Mouse (Mus musculus): ENCODE data around the gene Fgd4. TPM values are rescaled to one million over a fixed set of nuclear protein-coding genes. Genes with fewer than 3 reads are reported as not detected.
"Not testable (repeated sequence)": the region's sequence is repeated elsewhere in the genome, so short reads cannot be mapped to it uniquely, and the experiment has no call there.

Gene Fgd4
- polyA plus RNA-seq, 1 experiment from 2014 or later, result 4.6 TPM

DNA sequence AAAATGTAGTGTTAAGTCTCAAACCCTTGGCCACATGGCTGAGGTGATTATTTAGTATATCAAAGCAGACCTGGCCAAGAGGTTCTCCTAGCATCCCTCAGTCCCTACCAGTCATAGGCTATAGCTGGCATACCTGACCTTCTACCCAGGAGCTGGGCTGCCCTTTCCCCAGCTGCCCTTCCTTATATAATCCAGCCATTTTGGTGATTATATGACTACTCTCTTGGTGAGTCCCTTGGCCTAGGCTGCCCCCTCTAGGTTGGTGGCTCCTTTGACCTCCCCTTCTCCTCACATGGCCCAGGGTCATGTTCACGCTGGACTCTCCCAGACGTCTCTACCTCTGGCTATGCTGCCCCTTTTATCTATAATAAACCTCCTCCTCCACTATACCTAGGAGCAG is 65.1 kb downstream of the Fgd4 start:
- no peak overlapping the region for H3K27ac ChIP-seq
- no peak overlapping the region for H3K4me3 ChIP-seq
- H3K4me1 ChIP-seq, result no peaks in the 10 kb centered on the region
- 70% methylated on average over 2 of the region's 2 CpGs for WGBS
- H3K36me3 ChIP-seq, result no peaks in the 10 kb centered on the region
- H3K4me2 ChIP-seq, result no peak overlapping the region
- no peak overlapping the region for H3K9ac ChIP-seq
- H3K9me3 ChIP-seq, result no peaks in the 10 kb centered on the region
- no peaks in the 10 kb centered on the region for H3K27me3 ChIP-seq
- ATAC-seq (ENCODE audit: insufficient number of reproducible peaks, insufficient read depth, low FRiP score, low TSS enrichment, low read depth), result no peak

DNA sequence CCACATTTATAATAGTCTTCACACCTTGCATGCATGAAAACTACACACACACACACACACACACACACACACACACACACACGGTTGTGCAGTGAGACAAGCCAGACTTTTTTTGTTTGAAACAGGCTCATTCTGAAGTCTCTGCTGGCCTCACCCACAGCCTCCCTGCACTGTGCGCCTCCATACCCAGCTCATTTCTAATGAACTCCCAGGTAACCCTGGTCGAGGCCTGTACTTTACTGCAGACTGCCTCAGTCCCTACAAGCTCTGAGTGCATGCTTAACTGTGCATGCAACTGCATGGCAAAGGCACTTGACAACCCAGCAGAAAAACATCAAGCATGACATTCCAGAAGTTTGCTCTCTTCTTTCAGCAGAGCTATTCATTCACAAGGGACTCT is 72.3 kb downstream of the Fgd4 start:
- no peak overlapping the region for H3K9ac ChIP-seq
- H3K36me3 ChIP-seq, result no peaks in the 10 kb centered on the region
- WGBS, result 74% methylated on average over 3 of the region's 3 CpGs
- no peak for ATAC-seq (ENCODE audit: insufficient number of reproducible peaks, insufficient read depth, low FRiP score, low TSS enrichment, low read depth)
- H3K4me1 ChIP-seq, result peaks cover 12% of the 10 kb centered on the region
- H3K27ac ChIP-seq, result no peak overlapping the region
- H3K4me3 ChIP-seq, result no peak overlapping the region
- no peaks in the 10 kb centered on the region for H3K27me3 ChIP-seq
- no peaks in the 10 kb centered on the region for H3K9me3 ChIP-seq
- H3K4me2 ChIP-seq, result no peak overlapping the region

DNA sequence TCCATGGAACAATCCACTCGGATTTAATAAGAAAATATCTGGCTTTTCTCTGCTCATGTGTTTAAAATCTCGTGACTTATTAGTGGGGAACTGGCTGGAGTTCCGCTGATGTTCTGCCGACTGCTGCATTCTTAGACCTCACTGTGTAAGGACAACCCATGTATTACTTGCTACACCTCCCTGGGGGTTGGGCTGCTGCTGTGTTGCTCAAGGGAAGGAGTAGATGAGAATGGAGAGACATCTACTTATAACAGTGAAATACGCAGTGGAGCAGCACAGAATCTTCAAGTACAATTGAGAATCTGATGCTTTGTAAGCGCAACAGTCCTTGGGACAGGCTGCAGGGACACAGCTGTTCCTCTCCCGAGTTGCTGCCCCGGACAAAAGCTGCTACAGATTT is 73.1 kb downstream of the Fgd4 start:
- H3K9me3 ChIP-seq, result no peaks in the 10 kb centered on the region
- H3K4me3 ChIP-seq, result no peak overlapping the region
- peaks cover 12% of the 10 kb centered on the region for H3K4me1 ChIP-seq
- H3K9ac ChIP-seq, result no peak overlapping the region
- H3K27me3 ChIP-seq, result no peaks in the 10 kb centered on the region
- H3K36me3 ChIP-seq, result no peaks in the 10 kb centered on the region
- H3K4me2 ChIP-seq, result peak overlapping the region; percentile 9; the same call in 1 of the 2 replicates
- WGBS, result 46% methylated on average over 8 of the region's 8 CpGs
- no peak for ATAC-seq (ENCODE audit: insufficient number of reproducible peaks, insufficient read depth, low FRiP score, low TSS enrichment, low read depth)
- 0 out of 2 replicates have a peak overlapping the region, but pooled peaks have one; percentile 23 for H3K27ac ChIP-seq

DNA sequence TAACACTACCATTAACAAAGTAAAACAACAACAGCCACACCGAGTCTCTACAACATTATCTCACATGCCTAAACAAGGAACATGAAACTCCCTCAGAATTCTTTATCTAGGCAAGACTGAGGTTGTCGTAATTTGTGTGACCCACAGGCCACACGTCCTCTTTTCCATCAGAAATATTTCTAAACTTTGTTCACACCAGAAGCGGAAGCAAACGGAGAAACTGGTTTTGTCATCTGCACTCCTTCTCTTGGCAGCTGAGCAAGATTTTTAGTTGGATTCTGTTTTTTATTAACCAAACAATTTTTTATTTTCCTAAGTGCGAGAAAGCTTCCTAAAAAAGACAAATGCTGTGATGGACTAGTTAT is 73.6 kb downstream of the Fgd4 start:
- Histone ChIP-seq H3K4me1 (peaks cover 12% of the 10 kb centered on the region), H3K4me2 (peak overlapping the region; percentile 9; the same call in 1 of the 2 replicates), H3K27me3 (no peaks in the 10 kb centered on the region), H3K9me3 (no peaks in the 10 kb centered on the region), H3K27ac (0 out of 2 replicates have a peak overlapping the region, but pooled peaks have one; percentile 23), H3K4me3 (no peak overlapping the region), H3K36me3 (no peaks in the 10 kb centered on the region), H3K9ac (no peak overlapping the region)
- no peak for ATAC-seq (ENCODE audit: insufficient number of reproducible peaks, insufficient read depth, low FRiP score, low TSS enrichment, low read depth)
- 41% methylated on average over 6 of the region's 6 CpGs for WGBS

DNA sequence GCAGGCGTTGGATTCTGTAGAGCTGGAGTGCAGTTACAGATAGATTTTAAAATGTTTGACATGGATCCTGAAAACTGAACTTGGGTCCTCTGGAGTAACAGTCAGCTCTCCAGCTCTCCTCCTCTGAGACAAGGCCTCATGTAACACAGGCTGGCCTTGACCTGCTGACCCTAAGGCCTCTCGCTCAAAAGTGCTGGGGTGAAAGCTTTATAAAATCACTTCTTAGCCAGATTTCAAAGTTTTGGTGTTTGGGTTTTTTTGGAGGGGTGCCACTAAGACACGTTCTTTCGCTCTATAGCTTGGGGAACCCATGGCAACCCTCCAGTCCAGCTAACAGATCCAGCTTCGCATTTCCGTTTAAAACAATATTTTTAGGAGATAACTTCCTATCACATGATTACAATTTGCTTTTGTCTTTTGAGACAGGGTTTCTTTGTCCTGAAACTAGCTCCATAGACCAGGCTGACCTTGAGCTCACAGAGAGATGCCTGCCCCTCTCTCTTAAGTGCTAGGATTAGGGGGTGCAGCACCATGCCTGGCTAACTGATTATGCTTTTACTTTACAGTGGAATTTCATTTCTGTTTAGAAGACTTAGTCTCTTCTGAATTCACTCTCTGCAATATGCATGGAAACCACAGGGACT is 74.1 kb downstream of the Fgd4 start:
- ATAC-seq (ENCODE audit: insufficient number of reproducible peaks, insufficient read depth, low FRiP score, low TSS enrichment, low read depth), result no peak
- Histone ChIP-seq H3K36me3 (no peaks in the 10 kb centered on the region), H3K27me3 (no peaks in the 10 kb centered on the region), H3K9me3 (no peaks in the 10 kb centered on the region), H3K4me1 (peaks cover 12% of the 10 kb centered on the region), H3K4me2 (no peak overlapping the region), H3K4me3 (no peak overlapping the region), H3K9ac (no peak overlapping the region), H3K27ac (no peak overlapping the region)
- WGBS, result 71% methylated on average over 6 of the region's 6 CpGs

DNA sequence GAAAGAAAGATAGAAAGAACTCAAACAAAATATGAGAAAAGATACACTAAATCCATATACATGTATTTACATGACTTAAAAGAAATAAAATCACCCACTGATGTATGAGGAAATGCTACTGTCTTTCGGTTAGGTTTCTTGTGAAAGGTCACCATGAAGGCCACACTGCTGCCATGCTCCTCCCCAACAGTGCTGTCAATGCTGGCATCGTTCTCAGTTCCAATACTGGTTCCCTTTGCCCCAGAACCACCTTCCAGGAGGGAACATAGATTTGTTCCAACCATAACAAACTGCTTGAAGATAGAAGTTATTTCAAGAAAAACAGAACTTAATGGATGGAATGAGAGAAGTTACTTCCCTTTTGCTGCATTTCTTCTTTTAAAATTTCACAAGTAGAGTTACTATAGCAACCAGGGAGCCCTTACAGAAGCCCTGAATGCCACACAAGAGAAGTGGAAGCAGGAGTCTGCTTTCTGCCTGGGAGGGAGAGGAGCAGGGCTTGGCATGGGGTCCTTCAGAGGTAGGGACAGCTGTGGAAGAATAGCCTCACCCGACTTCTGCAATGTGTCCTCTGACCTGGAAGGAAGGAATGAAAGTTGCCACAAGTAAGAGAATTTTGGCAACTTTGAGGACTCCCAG is 75.0 kb downstream of the Fgd4 start:
- Histone ChIP-seq H3K4me1 (peaks cover 12% of the 10 kb centered on the region), H3K27me3 (no peaks in the 10 kb centered on the region), H3K27ac (no peak overlapping the region), H3K9me3 (no peaks in the 10 kb centered on the region), H3K9ac (no peak overlapping the region), H3K4me2 (no peak overlapping the region), H3K4me3 (no peak overlapping the region), H3K36me3 (no peaks in the 10 kb centered on the region)
- ATAC-seq (ENCODE audit: insufficient number of reproducible peaks, insufficient read depth, low FRiP score, low TSS enrichment, low read depth), result no peak
- 75% methylated on average over 3 of the region's 3 CpGs for WGBS

DNA sequence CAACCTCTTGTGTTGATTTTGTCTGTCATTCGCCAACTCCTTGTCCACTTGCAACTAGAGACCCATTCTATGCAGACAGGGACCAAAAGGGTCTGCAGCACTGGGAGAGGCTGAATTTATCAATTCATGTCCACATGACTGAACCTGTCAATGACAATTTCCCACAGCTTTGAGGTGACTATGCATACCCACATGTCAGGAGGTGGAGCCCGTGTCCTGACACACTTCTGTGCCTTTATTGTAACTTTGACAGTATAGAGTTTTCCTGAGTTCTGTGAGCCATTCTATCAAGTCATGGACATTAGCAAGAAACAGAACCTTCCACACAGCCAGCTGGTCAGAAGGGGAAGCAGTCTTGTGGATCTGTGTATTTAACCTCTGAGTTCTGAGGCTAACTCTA is 76.7 kb downstream of the Fgd4 start:
- Histone ChIP-seq H3K9ac (no peak overlapping the region), H3K27me3 (no peaks in the 10 kb centered on the region), H3K36me3 (no peaks in the 10 kb centered on the region), H3K4me1 (peaks cover 12% of the 10 kb centered on the region), H3K4me3 (no peak overlapping the region), H3K27ac (no peak overlapping the region), H3K9me3 (no peaks in the 10 kb centered on the region), H3K4me2 (no peak overlapping the region)
- 86% methylated on average over 2 of the region's 2 CpGs for WGBS
- ATAC-seq (ENCODE audit: insufficient number of reproducible peaks, insufficient read depth, low FRiP score, low TSS enrichment, low read depth), result no peak

DNA sequence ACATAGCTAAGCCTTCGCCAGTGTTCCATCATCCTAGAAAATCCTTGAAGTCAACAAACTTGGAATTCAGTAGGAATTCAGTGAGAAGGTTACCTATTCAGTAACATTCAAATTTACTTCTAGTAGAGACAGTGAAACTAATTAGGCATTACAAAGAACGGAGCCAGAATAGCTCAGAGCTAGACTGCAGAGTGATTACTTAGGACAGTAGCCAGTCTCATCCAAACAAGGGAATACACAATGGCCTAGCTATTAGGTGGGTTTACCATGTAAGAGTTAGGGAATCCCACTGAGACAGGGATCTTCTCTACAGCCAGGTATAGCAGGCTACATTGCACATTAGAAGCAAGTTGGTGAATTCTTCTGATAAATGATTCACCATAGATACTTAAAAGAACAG is 77.5 kb downstream of the Fgd4 start:
- WGBS, result 64% methylated on average over 2 of the region's 2 CpGs
- not testable (repeated sequence) for H3K36me3 ChIP-seq; ATAC-seq (ENCODE audit: insufficient number of reproducible peaks, insufficient read depth, low FRiP score, low TSS enrichment, low read depth); H3K4me3 ChIP-seq; H3K27me3 ChIP-seq; H3K9ac ChIP-seq; H3K4me2 ChIP-seq; H3K27ac ChIP-seq; H3K9me3 ChIP-seq
- peaks cover 12% of the 10 kb centered on the region for H3K4me1 ChIP-seq

DNA sequence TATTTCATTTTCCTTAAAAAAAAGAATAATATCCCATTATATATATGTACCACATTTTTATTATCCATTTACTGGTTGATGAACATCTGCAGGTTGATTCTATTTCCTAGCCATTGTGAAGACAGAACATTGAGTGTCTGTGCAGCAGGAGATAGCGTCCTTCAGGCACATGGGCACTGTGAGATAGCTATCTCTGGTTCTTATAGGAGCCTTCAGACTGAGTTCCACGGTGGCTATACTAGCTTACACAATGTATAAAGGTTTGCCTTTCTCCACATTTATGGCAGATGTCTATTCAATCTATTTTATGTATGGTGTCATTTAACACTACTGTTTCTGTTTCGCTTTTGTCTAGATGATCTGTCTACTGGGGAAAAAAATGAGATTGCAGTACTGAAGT is 98.9 kb downstream of the Fgd4 start:
- Histone ChIP-seq H3K4me3 (no peak overlapping the region), H3K27me3 (no peaks in the 10 kb centered on the region), H3K4me1 (no peaks in the 10 kb centered on the region), H3K9me3 (no peaks in the 10 kb centered on the region), H3K27ac (no peak overlapping the region), H3K4me2 (no peak overlapping the region), H3K9ac (no peak overlapping the region), H3K36me3 (no peaks in the 10 kb centered on the region)
- 84% methylated on average over 3 of the region's 3 CpGs for WGBS
- no peak for ATAC-seq (ENCODE audit: insufficient number of reproducible peaks, insufficient read depth, low FRiP score, low TSS enrichment, low read depth)

DNA sequence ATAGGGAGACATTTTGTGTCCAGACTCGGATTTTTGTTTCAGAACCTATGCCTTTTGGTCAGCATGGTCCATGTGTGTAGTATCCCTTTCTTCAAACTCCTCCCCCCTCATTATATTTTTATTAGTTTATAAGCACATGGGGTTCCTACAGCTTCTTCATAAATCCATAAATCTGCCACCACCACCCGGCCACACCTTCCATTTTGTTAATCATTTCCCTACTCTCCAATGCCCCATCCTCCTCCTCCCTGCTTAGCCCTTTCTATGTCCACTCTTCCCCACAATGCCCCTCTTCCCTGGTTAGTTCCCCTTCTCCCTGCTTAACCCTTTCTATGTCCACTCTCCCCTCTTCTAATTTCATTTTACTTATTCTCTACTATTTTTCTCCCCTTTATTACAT is 99.4 kb downstream of the Fgd4 start:
- no peaks in the 10 kb centered on the region for H3K27me3 ChIP-seq
- WGBS, result 82% methylated on average over 2 of the region's 2 CpGs
- no peaks in the 10 kb centered on the region for H3K9me3 ChIP-seq
- no peaks in the 10 kb centered on the region for H3K4me1 ChIP-seq
- H3K27ac ChIP-seq, result no peak overlapping the region
- H3K9ac ChIP-seq, result no peak overlapping the region
- no peak overlapping the region for H3K4me2 ChIP-seq
- no peak overlapping the region for H3K4me3 ChIP-seq
- H3K36me3 ChIP-seq, result no peaks in the 10 kb centered on the region
- ATAC-seq (ENCODE audit: insufficient number of reproducible peaks, insufficient read depth, low FRiP score, low TSS enrichment, low read depth), result no peak

DNA sequence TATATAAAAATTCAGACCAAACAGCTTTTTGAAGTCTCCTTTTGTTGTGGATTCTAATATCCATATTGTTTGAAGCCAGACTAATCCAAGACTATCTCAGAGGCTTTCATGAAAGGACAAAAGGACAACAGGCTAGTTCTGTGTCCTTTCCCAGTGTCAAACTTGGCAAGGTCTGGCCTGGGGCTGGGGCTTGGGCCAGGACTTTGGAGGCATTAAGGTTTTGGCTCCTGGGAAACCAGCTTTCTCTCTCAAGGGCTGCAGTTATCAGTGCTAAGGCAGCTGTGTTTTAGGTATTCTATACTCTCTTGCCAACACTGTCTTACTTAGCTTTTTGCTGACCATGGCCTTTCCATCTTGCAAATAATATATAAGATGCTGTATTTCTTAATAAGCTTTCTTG is 101.6 kb downstream of the Fgd4 start:
- ATAC-seq (ENCODE audit: insufficient number of reproducible peaks, insufficient read depth, low FRiP score, low TSS enrichment, low read depth), result no peak
- no peak overlapping the region for H3K4me2 ChIP-seq
- H3K4me1 ChIP-seq, result no peaks in the 10 kb centered on the region
- H3K4me3 ChIP-seq, result no peak overlapping the region
- H3K27ac ChIP-seq, result no peak overlapping the region
- no peaks in the 10 kb centered on the region for H3K9me3 ChIP-seq
- H3K36me3 ChIP-seq, result no peaks in the 10 kb centered on the region
- no peaks in the 10 kb centered on the region for H3K27me3 ChIP-seq
- H3K9ac ChIP-seq, result no peak overlapping the region

DNA sequence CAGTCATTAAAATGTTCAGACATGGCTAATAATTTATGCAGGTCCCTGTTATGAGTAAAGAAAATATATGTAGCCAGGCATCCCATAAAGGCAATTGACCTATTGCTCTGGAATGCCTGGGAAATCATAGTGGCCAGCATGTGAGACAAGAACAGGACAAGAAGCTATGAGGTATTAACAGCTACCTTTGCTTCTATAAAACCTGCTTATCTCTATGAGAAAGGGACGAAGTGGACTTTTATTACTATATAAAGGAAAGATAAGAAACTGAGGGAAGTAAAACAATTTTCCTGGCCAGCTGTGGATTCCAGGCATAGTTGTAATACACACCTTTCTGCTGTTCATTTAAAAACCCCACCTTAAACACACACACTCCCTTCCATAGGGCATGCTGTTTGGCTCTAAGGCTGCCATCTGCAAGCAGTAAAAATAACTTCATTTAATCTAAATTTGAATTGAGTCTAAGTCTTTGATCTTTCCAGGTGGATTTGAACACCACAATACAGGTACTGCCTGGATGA is 114.8 kb downstream of the Fgd4 start:
- Histone ChIP-seq H3K9me3 (no peaks in the 10 kb centered on the region), H3K27me3 (no peaks in the 10 kb centered on the region), H3K4me2 (no peak overlapping the region), H3K36me3 (no peaks in the 10 kb centered on the region), H3K4me1 (no peaks in the 10 kb centered on the region), H3K9ac (no peak overlapping the region), H3K27ac (no peak overlapping the region), H3K4me3 (no peak overlapping the region)
- WGBS, result 91% methylated on average over 1 of the region's 1 CpGs
- ATAC-seq (ENCODE audit: insufficient number of reproducible peaks, insufficient read depth, low FRiP score, low TSS enrichment, low read depth), result no peak

Measured in embryonic facial prominence, embryonic 13.5 days (tissue).